Comparison of ENCODE assay signal across 8 mouse cellular contexts in genomic region chr5:115732849-115733216, GRCm38 (mm10). TPM values are rescaled to one million over a fixed set of nuclear protein-coding genes. Genes with fewer than 3 reads are reported as not detected.
A peak's percentile ranks its signal among the peaks of the same experiment; 100 is the strongest.
DNase-seq lines count a peak whose midpoint lies in the region; ATAC-seq lines count a peak whose summit lies in the region.

No protein-coding gene starts in this region.

- peak; percentile 79 to 81 for DNase-seq in left cerebral cortex, postnatal 10 days (ENCODE audit: extremely low spot score in 1 of 2, low spot score in 2 of 2)
- no peak for DNase-seq in left cerebral cortex, adult 8-10 months (ENCODE audit: low spot score in 2 of 2)
- peak; percentile 97 for DNase-seq in brain, adult 2 months (ENCODE audit: low read depth, low spot score)
- DNase-seq in fat pad, adult 2 months (ENCODE audit: extremely low read depth, low read depth, low spot score) = peak; percentile 40
- DNase-seq in lung, postnatal 25 days (ENCODE audit: low spot score) = peak; percentile 38
- DNase-seq in urinary bladder, postnatal 25 days (ENCODE audit: low spot score) = no peak
- DNase-seq in right cerebral cortex, postnatal 36 days (ENCODE audit: low spot score in 2 of 2) = no peak

- peak; percentile 41 for ATAC-seq in inflammation-experienced regulatory T-cells, adult 6 months

- intact Hi-C loops in left cerebral cortex, postnatal 10 days (cut with DNase I) = loop anchor here (5.0 kb wide), 1 partner anchor 81 kb away; no protein-coding TSS in a partner anchor

RNA-seq across cellular contexts. Expression of gene Bicdl1, which starts 1.4 kb away (rescaled TPM):
- 100 to 1,000 TPM; 120 to 129 TPM for total RNA-seq in left cerebral cortex, postnatal 10 days (2021)
- total RNA-seq in left cerebral cortex, adult 8-10 months (2022) = 100 to 1,000 TPM; 135 to 148 (median 139) TPM
- polyA plus RNA-seq in inflammation-experienced regulatory T-cells, adult 6 months (2017; shearing (Covaris generic)) = 10 to 100 TPM in 2 of 3 experiments, 1 to 10 TPM in 1; 6.2 to 24.7 (median 20.6) TPM

Comparison
In these comparisons a context has a peak if more than half of its experiments do, and no peak if none do; other contexts are left out.
1. DNase-seq: peak in left cerebral cortex, postnatal 10 days (2 of 2), brain, adult 2 months (single experiment), fat pad, adult 2 months (single experiment) and lung, postnatal 25 days (single experiment); none in left cerebral cortex, adult 8-10 months (0 of 2), urinary bladder, postnatal 25 days (single experiment) and right cerebral cortex, postnatal 36 days (0 of 2).